Mouse (Mus musculus) hindbrain, embryonic 12.5 days (tissue): ENCODE measurements around the gene Gm42420. TPM values are rescaled to one million over a fixed set of nuclear protein-coding genes. Genes with fewer than 3 reads are reported as not detected.

Experiments
- ATAC-seq: fragments of 200-750 bp; cut with Nextera tagmentation; 2 replicates; pipeline ENCODE4 v1.8.0; 2017; ENCODE audit warnings: moderate TSS enrichment; ENCODE audit not compliant: low FRiP score
- H3K27ac ChIP-seq: fragments of 300-500 bp; sonication (generic); 2 replicates; pipeline ENCODE4 v1.5.1; 2016; ENCODE audit warnings: mild to moderate bottlenecking
- H3K27me3 ChIP-seq: fragments of 300-500 bp; sonication (generic); 2 replicates; pipeline ENCODE4 v1.6.1; 2016; ENCODE audit warnings: mild to moderate bottlenecking
- H3K36me3 ChIP-seq: fragments of 300-500 bp; sonication (generic); 2 replicates; pipeline ENCODE4 v1.6.1; 2016; ENCODE audit warnings: mild to moderate bottlenecking
- H3K4me1 ChIP-seq: fragments of 300-500 bp; sonication (generic); 2 replicates; pipeline ENCODE4 v1.6.1; 2016
- H3K4me2 ChIP-seq: fragments of 300-500 bp; sonication (generic); replicated peaks from 2 replicates; pipeline ENCODE4 v1.6.1; 2016; ENCODE audit warnings: mild to moderate bottlenecking
- H3K4me3 ChIP-seq: fragments of 300-500 bp; sonication (generic); 2 replicates; pipeline ENCODE4 v1.5.1; 2016; ENCODE audit warnings: mild to moderate bottlenecking
- H3K9ac ChIP-seq: fragments of 300-500 bp; sonication (generic); 2 replicates; pipeline ENCODE4 v1.6.1; 2016; ENCODE audit warnings: mild to moderate bottlenecking, moderate library complexity
- H3K9me3 ChIP-seq: fragments of 300-500 bp; sonication (generic); replicated peaks from 2 replicates; pipeline ENCODE4 v1.6.1; 2016; ENCODE audit warnings: mild to moderate bottlenecking
- WGBS: fragments of 180-500 bp; shearing (Covaris S2); methylation state at CpG from one replicate; pipeline ENCODE4 v1.1.7; 2016; 5-methylcytosine and 5-hydroxymethylcytosine counted together
- polyA plus RNA-seq: library from polyadenylated mRNA; unstranded; fragments of >200 nt; fragmentation: Nextera tagmentation; extraction: Ambion mirVana; gene quantifications from 2 replicates; pipeline ENCODE4 v1.2.1, GENCODE M21; 2016

Gene Gm42420
- polyA plus RNA-seq, 1 experiment from 2014 or later: 0.65 TPM

DNA sequence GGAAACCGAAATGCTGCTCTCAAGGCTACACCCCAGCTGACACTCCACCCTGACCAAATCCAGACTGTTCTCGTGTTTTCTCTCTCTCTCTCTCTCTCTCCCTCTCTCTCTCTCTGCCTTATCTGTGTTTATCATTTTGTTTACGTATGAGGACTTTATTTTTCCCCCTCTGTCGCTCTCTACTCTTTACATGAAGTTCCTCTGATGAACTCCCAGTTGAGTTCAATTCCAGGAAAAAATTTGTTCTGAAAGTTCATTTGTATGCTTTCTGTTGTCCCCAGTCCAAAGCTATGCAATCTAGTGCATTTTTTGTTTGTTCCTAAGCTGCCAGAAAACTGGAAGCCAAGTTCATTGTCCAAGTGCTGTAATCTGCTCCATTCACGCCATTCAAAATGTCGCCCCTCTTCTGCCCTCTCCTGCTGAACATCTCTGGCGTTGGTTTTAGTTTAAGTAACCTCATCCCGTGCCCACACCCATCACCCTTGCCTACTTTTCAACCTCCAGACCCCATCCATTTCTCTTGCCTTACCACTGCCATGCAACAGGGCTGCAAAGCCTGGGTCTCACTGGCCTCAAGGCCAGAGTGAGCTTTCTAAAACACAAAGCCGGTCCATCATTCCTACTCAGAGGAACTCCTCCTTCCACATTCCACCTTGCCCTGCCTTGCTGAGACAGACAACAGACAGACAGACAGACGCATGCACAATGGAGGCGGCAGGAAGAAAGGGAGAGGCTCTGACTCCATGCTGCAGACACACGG is 30.5 kb upstream of the Gm42420 start:
- Histone ChIP-seq H3K9me3 (no peaks in the 10 kb centered on the region), H3K36me3 (peaks cover 7% of the 10 kb centered on the region), H3K9ac (peak overlapping the region; percentile 20; the same call in 1 of the 2 replicates), H3K27me3 (no peaks in the 10 kb centered on the region), H3K27ac (no peak overlapping the region), H3K4me3 (peak overlapping the region; percentile 93), H3K4me1 (peaks cover 53% of the 10 kb centered on the region), H3K4me2 (peak overlapping the region; percentile 73)
- WGBS: 66% methylated on average over 12 of the region's 12 CpGs
- ATAC-seq: no peak

DNA sequence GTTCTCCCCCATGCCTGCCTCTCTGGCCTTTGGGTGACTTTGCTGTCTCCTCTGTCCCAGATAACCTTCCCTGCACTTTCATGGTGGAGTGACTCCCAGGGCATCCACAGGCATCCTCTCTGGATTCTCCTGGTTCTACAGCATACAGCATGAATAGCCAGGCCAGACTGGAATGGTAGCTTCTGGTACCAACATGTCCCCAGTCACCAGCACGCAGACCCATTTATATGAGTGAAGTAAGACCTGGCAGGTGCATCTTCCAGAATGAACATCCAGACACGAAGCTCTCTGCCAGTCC is 30.0 kb upstream of the Gm42420 start:
- H3K36me3 ChIP-seq: peaks cover 7% of the 10 kb centered on the region
- no peak for ATAC-seq
- peak overlapping the region; percentile 20; the same call in 1 of the 2 replicates for H3K9ac ChIP-seq
- no peak overlapping the region for H3K27ac ChIP-seq
- H3K4me2 ChIP-seq: peak overlapping the region; percentile 73
- WGBS: 80% methylated on average over 2 of the region's 2 CpGs
- no peaks in the 10 kb centered on the region for H3K9me3 ChIP-seq
- H3K27me3 ChIP-seq: no peaks in the 10 kb centered on the region
- peaks cover 53% of the 10 kb centered on the region for H3K4me1 ChIP-seq
- H3K4me3 ChIP-seq: peak overlapping the region; percentile 93

DNA sequence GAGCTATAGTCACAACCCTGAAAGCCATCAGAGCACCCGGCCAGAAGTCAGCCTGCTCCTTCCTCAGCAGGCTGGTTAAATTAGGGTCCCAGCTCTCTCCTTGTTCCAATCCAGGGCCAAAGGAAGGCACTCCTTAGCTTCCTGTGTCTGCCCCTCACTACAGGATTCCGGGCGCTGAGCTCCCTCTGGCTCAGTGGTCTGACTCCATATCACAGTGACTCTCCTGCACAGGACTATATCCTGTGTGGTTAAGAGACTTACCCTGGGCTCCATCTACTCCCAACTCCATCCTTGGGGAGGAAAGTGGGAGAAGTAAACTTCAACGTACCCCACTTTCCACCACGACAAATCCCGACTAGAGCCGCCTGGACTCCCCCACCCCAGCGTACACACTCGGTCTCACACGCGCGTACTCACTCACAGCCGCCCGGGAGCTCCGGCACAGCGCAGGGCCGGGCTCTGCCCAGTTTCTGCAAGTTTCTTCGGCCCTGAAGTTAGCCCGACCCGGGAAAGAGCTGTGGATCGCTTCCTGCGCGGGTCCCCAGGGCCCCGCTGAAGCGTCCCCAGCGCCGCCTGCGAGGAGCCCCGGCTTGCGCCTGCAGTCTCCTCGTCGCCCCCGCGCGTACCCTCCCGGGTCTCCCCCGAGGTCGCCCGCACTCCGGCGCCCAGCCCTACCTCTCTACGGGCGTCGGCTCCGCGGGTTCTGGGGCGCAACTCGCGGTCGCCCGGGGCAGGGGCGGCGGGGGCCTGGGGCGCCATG is 28.5 kb upstream of the Gm42420 start:
- Histone ChIP-seq H3K27ac (peak overlapping the region; percentile 96), H3K4me3 (peak overlapping the region; percentile 93), H3K36me3 (peaks cover 7% of the 10 kb centered on the region), H3K9me3 (no peaks in the 10 kb centered on the region), H3K4me1 (peaks cover 52% of the 10 kb centered on the region), H3K27me3 (no peaks in the 10 kb centered on the region), H3K9ac (peak overlapping the region; percentile 91), H3K4me2 (peak overlapping the region; percentile 73)
- under 1% methylated on average over 53 of the region's 54 CpGs for WGBS
- ATAC-seq: peak; percentile 74

DNA sequence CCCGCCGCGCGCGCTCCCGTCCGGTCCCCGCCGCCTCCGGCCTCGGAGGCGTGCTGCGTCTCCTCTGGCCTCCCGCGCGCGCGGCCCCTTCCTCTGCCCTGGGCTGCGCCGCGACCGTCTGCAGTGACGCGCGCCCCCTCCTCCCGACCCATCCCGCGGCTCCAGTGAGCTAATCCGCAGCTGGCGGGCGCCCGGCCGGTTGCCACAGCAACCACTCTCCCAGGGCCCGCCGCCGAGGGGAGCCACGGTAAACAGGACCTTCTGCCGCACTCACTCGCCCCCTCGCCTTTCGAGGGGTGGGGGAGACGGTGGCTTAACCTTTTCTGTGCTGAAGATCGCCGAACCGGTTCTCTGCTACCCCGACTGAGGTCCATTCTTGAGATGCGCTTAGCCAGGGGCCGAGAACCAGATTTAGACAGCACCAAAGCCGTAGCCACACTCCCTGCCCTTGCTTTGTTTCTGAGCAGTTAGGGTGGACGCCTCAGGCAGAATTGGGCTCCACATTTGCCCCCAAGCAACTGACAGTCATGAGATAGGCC is 27.8 kb upstream of the Gm42420 start, which contains the start of gene Dennd2a:
TSS of gene Dennd2a (minus strand) at position 145 of the 539 bp plus-strand sequence.
- WGBS: under 1% methylated on average over 43 of the region's 50 CpGs
- ATAC-seq: peak; percentile 96
- Histone ChIP-seq H3K9me3 (no peaks in the 10 kb centered on the region), H3K4me1 (peaks cover 48% of the 10 kb centered on the region), H3K27ac (peak within 1 kb of the TSS; percentile 96), H3K4me3 (peak within 1 kb of the TSS; percentile 93), H3K27me3 (no peaks in the 10 kb centered on the region), H3K4me2 (peak within 1 kb of the TSS; percentile 73), H3K36me3 (peaks cover 7% of the 10 kb centered on the region), H3K9ac (peak within 1 kb of the TSS; percentile 91)

DNA sequence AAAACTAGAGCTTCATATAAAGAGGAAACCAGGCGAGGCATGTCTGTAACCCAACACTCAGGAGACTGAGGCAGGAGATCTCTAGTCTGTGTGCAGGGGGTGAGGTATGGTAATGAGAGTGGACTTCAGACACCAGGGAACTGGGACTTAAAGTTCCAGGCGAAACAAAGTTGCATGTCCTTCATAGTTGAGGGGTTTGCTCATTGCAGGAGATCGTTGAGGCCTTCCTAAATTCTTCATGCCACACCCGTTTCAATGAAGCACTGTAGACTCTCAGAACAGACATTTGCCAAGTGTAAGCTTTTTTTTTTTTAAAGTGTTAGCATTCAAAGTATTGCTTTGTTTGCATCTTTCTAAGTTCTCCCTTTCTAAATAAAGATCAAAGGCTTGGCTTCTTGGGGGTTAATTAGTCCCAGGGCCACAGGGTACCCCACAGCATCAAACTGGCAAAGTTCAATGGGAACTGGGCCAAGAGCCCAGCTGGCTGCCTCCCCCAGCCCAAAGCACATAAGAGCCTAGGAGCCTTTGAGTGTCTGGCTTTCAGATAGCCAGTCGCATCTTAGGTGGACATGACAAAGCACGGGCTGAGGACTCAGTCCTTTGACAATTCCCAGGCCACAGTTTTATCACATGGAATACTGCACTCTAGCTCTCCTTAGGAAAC is 26.1 kb upstream of the Gm42420 start:
- Histone ChIP-seq H3K27ac (peak overlapping the region; percentile 31), H3K4me3 (no peak overlapping the region), H3K36me3 (no peaks in the 10 kb centered on the region), H3K9ac (no peak overlapping the region), H3K4me1 (peaks cover 45% of the 10 kb centered on the region), H3K27me3 (no peaks in the 10 kb centered on the region), H3K4me2 (no peak overlapping the region), H3K9me3 (no peaks in the 10 kb centered on the region)
- ATAC-seq: no peak
- whole genome bisulfite sequencing: 58% methylated on average over 6 of the region's 6 CpGs

DNA sequence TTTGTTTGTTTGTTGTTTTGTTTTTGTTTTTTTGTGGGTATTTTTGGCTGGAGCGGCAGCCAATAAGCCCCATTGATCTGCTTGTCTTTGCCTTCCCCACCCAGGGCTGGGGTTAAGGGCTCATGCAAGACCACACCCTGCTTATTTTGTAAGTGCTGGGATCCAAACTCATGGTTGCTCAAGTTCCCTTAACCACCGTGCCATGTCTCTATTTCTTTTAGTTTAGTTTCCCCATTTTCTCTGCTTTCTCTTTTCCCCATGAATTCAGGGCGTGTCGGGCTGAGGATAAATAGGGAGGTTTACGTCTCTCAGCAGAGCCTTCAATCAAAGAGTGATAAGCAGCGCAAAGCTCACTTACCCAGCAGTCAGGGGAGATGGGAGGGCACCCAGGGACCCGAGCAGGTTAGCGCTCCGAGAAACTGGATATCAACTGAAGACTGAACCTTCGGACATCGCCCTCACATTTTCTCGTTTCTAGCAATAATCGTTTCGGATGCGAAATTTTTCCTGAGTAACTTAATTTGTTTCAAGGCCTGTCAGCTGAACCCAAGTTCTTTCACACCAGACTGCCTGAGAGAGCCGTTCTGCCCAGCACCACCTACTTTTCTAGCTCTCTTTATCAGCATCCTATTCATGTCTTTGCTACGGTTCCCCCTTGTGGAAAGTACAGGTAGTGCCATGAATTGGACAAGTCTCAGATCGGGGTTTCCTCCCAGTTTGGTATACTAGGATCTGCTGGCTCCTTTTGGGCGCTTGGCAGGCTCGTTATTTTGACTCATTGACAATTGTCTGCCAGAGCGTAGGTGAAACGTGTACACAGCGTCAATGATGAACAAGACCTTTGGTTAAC is 23.2 kb upstream of the Gm42420 start:
- Histone ChIP-seq H3K27me3 (no peaks in the 10 kb centered on the region), H3K4me1 (peaks cover 22% of the 10 kb centered on the region), H3K4me3 (peak overlapping the region; percentile 6; the same call in 1 of the 2 replicates), H3K27ac (no peak overlapping the region), H3K9me3 (no peaks in the 10 kb centered on the region), H3K4me2 (peak overlapping the region; percentile 25), H3K9ac (no peak overlapping the region), H3K36me3 (no peaks in the 10 kb centered on the region)
- ATAC-seq: 0 out of 2 replicates have a peak, but pooled peaks have one; percentile 24
- WGBS: 20% methylated on average over 23 of the region's 23 CpGs

DNA sequence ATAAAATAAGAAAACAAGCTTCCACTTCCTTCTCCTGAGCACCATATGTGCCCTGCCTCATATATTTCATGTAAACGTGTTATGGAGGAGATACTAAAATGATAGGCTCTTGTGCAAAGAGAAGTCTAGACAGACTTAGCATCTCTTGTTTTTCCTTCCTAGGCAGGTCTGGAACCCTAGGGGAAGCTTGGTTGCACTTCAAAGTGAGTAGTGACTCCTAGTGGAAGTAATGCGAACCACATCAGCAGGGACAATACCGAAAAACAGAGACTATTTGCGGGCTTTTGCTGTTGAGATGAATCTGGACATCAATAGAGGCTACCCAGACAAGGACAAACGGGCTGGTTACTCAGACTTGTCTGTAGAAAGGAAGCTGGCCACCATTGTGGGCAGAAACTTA is 18.0 kb upstream of the Gm42420 start:
- 17% methylated on average over 5 of the region's 5 CpGs for WGBS
- H3K9ac ChIP-seq: no peak overlapping the region
- no peaks in the 10 kb centered on the region for H3K36me3 ChIP-seq
- no peaks in the 10 kb centered on the region for H3K9me3 ChIP-seq
- no peak overlapping the region for H3K4me3 ChIP-seq
- H3K4me1 ChIP-seq: no peaks in the 10 kb centered on the region
- H3K27ac ChIP-seq: no peak overlapping the region
- no peak overlapping the region for H3K4me2 ChIP-seq
- H3K27me3 ChIP-seq: no peaks in the 10 kb centered on the region
- ATAC-seq: no peak

DNA sequence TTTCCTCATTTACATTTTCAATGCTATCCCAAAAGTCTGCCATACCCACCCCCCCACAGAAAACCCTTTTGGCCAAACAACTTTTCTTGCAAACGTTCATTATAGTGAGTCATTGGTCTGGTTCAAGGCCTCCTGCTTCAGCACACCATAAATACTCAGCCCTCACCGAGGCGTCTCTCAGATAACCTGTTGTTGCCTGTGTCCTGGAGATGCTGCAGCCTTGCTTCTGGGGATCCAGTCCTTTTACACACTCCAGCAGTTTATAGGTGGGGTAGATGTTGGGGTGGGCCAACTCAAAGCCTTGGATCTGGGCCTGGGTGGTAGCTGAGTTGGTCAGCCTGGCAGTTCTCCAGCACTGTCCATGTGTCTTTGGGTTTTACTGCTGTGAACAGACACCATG is 15.1 kb upstream of the Gm42420 start:
- Histone ChIP-seq H3K36me3 (no peaks in the 10 kb centered on the region), H3K4me2 (no peak overlapping the region), H3K9ac (no peak overlapping the region), H3K4me1 (peaks cover 11% of the 10 kb centered on the region), H3K27ac (no peak overlapping the region), H3K9me3 (no peaks in the 10 kb centered on the region), H3K27me3 (no peaks in the 10 kb centered on the region), H3K4me3 (no peak overlapping the region)
- ATAC-seq: no peak
- WGBS: 84% methylated on average over 3 of the region's 3 CpGs

DNA sequence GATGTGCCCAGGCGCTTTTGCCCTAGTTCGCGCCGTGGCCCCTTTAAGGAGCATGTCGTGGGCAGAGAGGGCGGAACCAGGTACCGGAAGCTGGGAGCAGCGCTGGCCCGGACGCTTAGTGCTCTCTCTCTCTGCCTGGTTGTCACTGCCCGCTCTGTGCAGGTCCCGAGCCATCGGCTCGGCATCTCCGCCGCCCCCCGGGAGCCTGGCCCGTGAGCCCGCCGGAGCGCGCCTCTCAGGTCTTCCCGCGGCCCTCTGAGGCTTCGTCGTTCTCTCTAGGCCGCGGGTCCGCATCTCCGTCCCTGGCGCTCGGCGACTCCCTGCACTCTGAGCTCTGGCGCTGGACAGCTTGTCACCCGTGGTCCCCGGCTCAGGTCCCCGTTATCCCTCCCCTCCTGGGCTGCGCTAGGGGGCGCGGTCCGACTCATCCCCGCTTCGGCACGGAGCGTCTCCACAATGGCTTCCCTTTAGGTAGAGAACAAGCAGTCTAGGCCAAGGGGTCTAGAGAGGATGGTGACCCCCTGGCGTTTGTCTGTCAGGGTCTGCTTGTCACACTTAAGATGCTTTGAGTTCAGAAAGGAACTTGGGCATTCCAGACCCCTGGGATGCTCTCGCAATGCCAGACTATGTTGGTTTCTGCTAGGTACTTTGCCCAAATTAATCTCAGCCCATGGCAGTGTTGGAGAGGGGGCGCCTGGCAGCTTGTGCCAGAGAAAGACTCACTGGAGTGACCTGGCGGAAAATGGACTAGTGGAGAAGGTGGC is 11.6 kb upstream of the Gm42420 start, which contains the start of gene Adck2:
TSS of gene Adck2 (plus strand) at position 83 of the 764 bp plus-strand sequence.
- WGBS: under 1% methylated on average over 48 of the region's 49 CpGs
- Histone ChIP-seq H3K27ac (peak within 1 kb of the TSS; percentile 95), H3K4me3 (peak within 1 kb of the TSS; percentile 64), H3K4me1 (peaks cover 11% of the 10 kb centered on the region), H3K9me3 (no peaks in the 10 kb centered on the region), H3K4me2 (peak within 1 kb of the TSS; percentile 85), H3K27me3 (no peaks in the 10 kb centered on the region), H3K9ac (peak within 1 kb of the TSS; percentile 81), H3K36me3 (peaks cover 17% of the 10 kb centered on the region; the same call in 1 of the 2 replicates)
- ATAC-seq: peak; percentile 98

DNA sequence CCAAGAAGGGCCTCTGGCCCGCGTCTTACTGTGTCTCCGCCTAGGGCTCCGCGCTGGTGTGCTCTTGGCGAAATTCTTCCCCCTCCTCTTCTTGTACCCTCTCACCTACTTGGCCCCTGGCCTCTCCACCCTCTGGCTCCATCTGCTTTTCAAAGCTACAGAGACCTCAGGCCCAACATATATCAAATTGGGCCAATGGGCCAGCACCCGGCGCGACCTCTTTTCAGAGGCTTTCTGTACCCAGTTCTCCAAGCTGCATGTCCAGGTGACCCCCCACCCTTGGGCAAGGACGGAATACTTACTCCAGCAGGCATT is 11.0 kb upstream of the Gm42420 start:
- WGBS: 29% methylated on average over 10 of the region's 10 CpGs

DNA sequence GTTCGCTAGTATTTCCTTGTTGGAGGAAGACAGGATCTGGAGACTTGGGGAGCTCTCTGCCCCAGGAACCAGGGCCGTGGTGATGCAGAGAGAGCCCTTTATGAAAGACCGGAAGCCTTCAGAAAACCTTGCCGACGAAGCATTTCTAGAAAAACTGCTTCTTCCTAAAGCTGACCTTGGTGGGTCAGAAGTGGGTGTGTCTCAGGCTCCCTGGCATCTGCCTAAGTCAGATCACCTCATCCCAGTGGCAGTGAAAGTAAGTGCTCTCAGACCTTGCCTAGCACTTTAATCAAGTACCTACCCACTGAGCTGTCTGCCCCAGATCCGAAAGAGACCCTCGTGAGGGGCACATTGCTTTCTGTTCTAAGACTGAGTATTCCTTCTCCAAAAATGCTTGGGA is 10.6 kb upstream of the Gm42420 start:
- Histone ChIP-seq H3K9me3 (no peaks in the 10 kb centered on the region), H3K27ac (peak overlapping the region; percentile 95), H3K36me3 (peaks cover 27% of the 10 kb centered on the region), H3K9ac (peak overlapping the region; percentile 81), H3K27me3 (no peaks in the 10 kb centered on the region), H3K4me2 (peak overlapping the region; percentile 85), H3K4me3 (peak overlapping the region; percentile 64), H3K4me1 (peaks cover 11% of the 10 kb centered on the region)
- 76% methylated on average over 7 of the region's 7 CpGs for WGBS
- no peak for ATAC-seq

More for the DNA sequence above, 11.0 kb upstream of the Gm42420 start:
- H3K4me2 ChIP-seq: peak overlapping the region; percentile 85
- peak overlapping the region; percentile 95 for H3K27ac ChIP-seq
- peak overlapping the region; percentile 81 for H3K9ac ChIP-seq
- H3K4me3 ChIP-seq: peak overlapping the region; percentile 64
- H3K27me3 ChIP-seq: no peaks in the 10 kb centered on the region
- H3K9me3 ChIP-seq: no peaks in the 10 kb centered on the region
- H3K4me1 ChIP-seq: peaks cover 11% of the 10 kb centered on the region
- ATAC-seq: peak; percentile 49; the same call in 1 of the 2 replicates
- peaks cover 23% of the 10 kb centered on the region for H3K36me3 ChIP-seq
